Mouse (Mus musculus) liver, adult 2 months (tissue): Measurements from ENCODE around the gene Foxp1. TPM values are rescaled to one million over a fixed set of nuclear protein-coding genes. Genes with fewer than 3 reads are reported as not detected.

Source experiments
- DNase-seq: peaks from one replicate; pipeline ENCODE4 v3.0.0-alpha.2; 2011; ENCODE audit warnings: low read depth, low spot score; ENCODE audit errors: extremely low read depth
- H3K27ac ChIP-seq: fragments of 200-500 bp; replicated peaks from 2 replicates; pipeline ENCODE4 v1.5.1; 2012; ENCODE audit warnings: low read depth, mild to moderate bottlenecking, control low read depth, inconsistent platforms, low read length; ENCODE audit not compliant: insufficient read depth
- H3K27me3 ChIP-seq: fragments of 200-500 bp; 2 replicates; pipeline ENCODE4 v1.6.1; 2012; ENCODE audit warnings: mild to moderate bottlenecking, moderate library complexity, low read length, inconsistent platforms; ENCODE audit not compliant: control insufficient read depth, insufficient read depth
- H3K36me3 ChIP-seq: fragments of 200-500 bp; 2 replicates; pipeline ENCODE4 v1.6.1; 2012; ENCODE audit warnings: low read length, inconsistent platforms; ENCODE audit not compliant: control insufficient read depth, insufficient read depth
- H3K4me1 ChIP-seq: fragments of 200-500 bp; 2 replicates; pipeline ENCODE4 v1.6.1; 2011; ENCODE audit warnings: low read length; ENCODE audit not compliant: control insufficient read depth, insufficient read depth
- H3K4me3 ChIP-seq: fragments of 200-500 bp; 2 replicates; pipeline ENCODE4 v1.5.1; 2011; ENCODE audit warnings: low read depth, mild to moderate bottlenecking, control low read depth, low read length, moderate library complexity; ENCODE audit not compliant: insufficient read depth
- H3K79me2 ChIP-seq: fragments of 200-500 bp; 2 replicates; pipeline ENCODE4 v1.6.1; 2012; ENCODE audit warnings: inconsistent platforms, mild to moderate bottlenecking, low read length, moderate library complexity; ENCODE audit not compliant: control insufficient read depth, insufficient read depth
- H3K9ac ChIP-seq: fragments of 200-500 bp; 2 replicates; pipeline ENCODE4 v1.6.1; 2012; ENCODE audit warnings: low read depth, mild to moderate bottlenecking, control low read depth, inconsistent platforms, low read length
- CTCF ChIP-seq: fragments of 200-500 bp; IDR thresholded peaks from 2 replicates; pipeline ENCODE4 v1.5.1; 2011; ENCODE audit warnings: low read depth, low read length, control low read depth
- POLR2A ChIP-seq: fragments of 200-500 bp; IDR thresholded peaks from 2 replicates; pipeline ENCODE4 v1.6.1; 2011; ENCODE audit warnings: low read length, control low read depth; ENCODE audit not compliant: insufficient read depth; ENCODE audit errors: extremely low read depth
- WGBS: fragments of 180-500 bp; shearing (Covaris S2); methylation state at CpG from one replicate; pipeline ENCODE4 v1.1.7; 2018; 5-methylcytosine and 5-hydroxymethylcytosine counted together
- polyA plus RNA-seq: library from polyadenylated mRNA; depleted of rRNA; stranded (reverse); fragments of >200 nt; gene quantifications from 2 replicates; pipeline ENCODE4 v1.2.3, GENCODE M21; 2012
- total RNA-seq: library from RNA; depleted of rRNA; stranded (reverse); fragments of >200 nt; gene quantifications from 2 replicates; pipeline ENCODE4 v1.2.3, GENCODE M21; 2014

The Foxp1 gene
- total and polyA plus RNA-seq, 2 experiments: 22.7 to 24.8 TPM

GRCm38 (mm10) chr6:99364545-99364944, 158.0 kb downstream of the Foxp1 start:
- peaks cover 5% of the 10 kb centered on the region; the same call in 1 of the 2 replicates for H3K79me2 ChIP-seq
- peak; percentile 31 for DNase-seq
- peaks cover 6% of the 10 kb centered on the region for H3K4me1 ChIP-seq
- no peak for TF ChIP-seq POLR2A
- no peak for TF ChIP-seq CTCF
- 22% methylated on average over 6 of the region's 6 CpGs for WGBS
- no peak overlapping the region for H3K4me3 ChIP-seq
- H3K36me3 ChIP-seq: peaks cover 2% of the 10 kb centered on the region; the same call in 1 of the 2 replicates
- H3K27me3 ChIP-seq: no peaks in the 10 kb centered on the region
- no peak overlapping the region for H3K9ac ChIP-seq
- H3K27ac ChIP-seq: no peak overlapping the region

GRCm38 (mm10) chr6:99360581-99360980, 161.9 kb downstream of the Foxp1 start:
- Histone ChIP-seq H3K36me3 (no peaks in the 10 kb centered on the region), H3K79me2 (peaks cover 5% of the 10 kb centered on the region; the same call in 1 of the 2 replicates), H3K27me3 (no peaks in the 10 kb centered on the region), H3K9ac (no peak overlapping the region), H3K4me3 (no peak overlapping the region), H3K4me1 (peaks cover 10% of the 10 kb centered on the region), H3K27ac (no peak overlapping the region)
- 38% methylated on average over 4 of the region's 4 CpGs for WGBS
- TF ChIP-seq CTCF (no peak), POLR2A (no peak)
- peak; percentile 26 for DNase-seq

GRCm38 (mm10) chr6:99359765-99360499, 162.6 kb downstream of the Foxp1 start:
- TF ChIP-seq POLR2A (no peak), CTCF (no peak)
- Histone ChIP-seq H3K27me3 (no peaks in the 10 kb centered on the region), H3K27ac (no peak overlapping the region), H3K4me1 (peaks cover 10% of the 10 kb centered on the region), H3K4me3 (no peak overlapping the region), H3K9ac (no peak overlapping the region), H3K36me3 (no peaks in the 10 kb centered on the region), H3K79me2 (peaks cover 5% of the 10 kb centered on the region; the same call in 1 of the 2 replicates)
- WGBS: 50% methylated on average over 6 of the region's 6 CpGs
- DNase-seq: no peak

- Histone ChIP-seq H3K27ac (no peak overlapping the region), H3K27me3 (no peaks in the 10 kb centered on the region), H3K79me2 (peaks cover 8% of the 10 kb centered on the region; the same call in 1 of the 2 replicates), H3K4me1 (peaks cover 10% of the 10 kb centered on the region), H3K9ac (no peak overlapping the region), H3K36me3 (no peaks in the 10 kb centered on the region), H3K4me3 (no peak overlapping the region)
- WGBS: 26% methylated on average over 9 of the region's 9 CpGs
- no peak for TF ChIP-seq POLR2A
- no peak for TF ChIP-seq CTCF
- DNase-seq: peak; percentile 74
These were observed 163.4 kb downstream of the Foxp1 start for GRCm38 (mm10) chr6:99359036-99359698.

- H3K27me3 ChIP-seq: no peaks in the 10 kb centered on the region
- no peak overlapping the region for H3K27ac ChIP-seq
- 95% methylated on average over 2 of the region's 2 CpGs for WGBS
- peaks cover 7% of the 10 kb centered on the region; the same call in 1 of the 2 replicates for H3K79me2 ChIP-seq
- no peaks in the 10 kb centered on the region for H3K36me3 ChIP-seq
- TF ChIP-seq CTCF (no peak), POLR2A (no peak)
- no peak overlapping the region for H3K9ac ChIP-seq
- H3K4me3 ChIP-seq: no peak overlapping the region
- peaks cover 10% of the 10 kb centered on the region for H3K4me1 ChIP-seq
- DNase-seq: no peak
These were observed 164.6 kb downstream of the Foxp1 start for GRCm38 (mm10) chr6:99357931-99358330.

GRCm38 (mm10) chr6:99354338-99354737, 168.2 kb downstream of the Foxp1 start:
- no peaks in the 10 kb centered on the region for H3K27me3 ChIP-seq
- WGBS: 91% methylated on average over 2 of the region's 2 CpGs
- TF ChIP-seq POLR2A: no peak
- TF ChIP-seq CTCF: no peak

More at GRCm38 (mm10) chr6:99354338-99354737, 168.2 kb downstream of the Foxp1 start:
- no peaks in the 10 kb centered on the region for H3K36me3 ChIP-seq
- H3K79me2 ChIP-seq: peaks cover 13% of the 10 kb centered on the region; the same call in 1 of the 2 replicates
- no peak for DNase-seq
- H3K4me1 ChIP-seq: peaks cover 2% of the 10 kb centered on the region
- H3K4me3 ChIP-seq: no peak overlapping the region
- H3K9ac ChIP-seq: no peak overlapping the region
- H3K27ac ChIP-seq: no peak overlapping the region
